Mouse (Mus musculus) midbrain, embryonic 10.5 days (tissue): Measurements from ENCODE around the gene Gm21903. TPM values are rescaled to one million over a fixed set of nuclear protein-coding genes. Genes with fewer than 3 reads are reported as not detected.
"Not testable (repeated sequence)": the region's sequence is repeated elsewhere in the genome, so short reads cannot be mapped to it uniquely, and the experiment has no call there.

Experiments used
- DNase-seq: peaks from one replicate; pipeline ENCODE4 v3.0.0-alpha.2; 2017; ENCODE audit warnings: low spot score
- H3K27ac ChIP-seq: fragments of 300-500 bp; sonication (generic); replicated peaks from 2 replicates; pipeline ENCODE4 v1.5.1; 2016; ENCODE audit warnings: mild to moderate bottlenecking
- H3K27me3 ChIP-seq: fragments of 300-500 bp; sonication (generic); 2 replicates; pipeline ENCODE4 v1.6.1; 2016; ENCODE audit warnings: low read depth, mild to moderate bottlenecking; ENCODE audit not compliant: poor library complexity, severe bottlenecking
- H3K36me3 ChIP-seq: fragments of 300-500 bp; sonication (generic); 2 replicates; pipeline ENCODE4 v1.6.1; 2016; ENCODE audit warnings: mild to moderate bottlenecking, moderate library complexity
- H3K4me1 ChIP-seq: fragments of 300-500 bp; sonication (generic); 2 replicates; pipeline ENCODE4 v1.6.1; 2016
- H3K4me3 ChIP-seq: fragments of 300-500 bp; sonication (generic); 2 replicates; pipeline ENCODE4 v1.5.1; 2016; ENCODE audit warnings: mild to moderate bottlenecking, moderate library complexity
- H3K9me3 ChIP-seq: fragments of 300-500 bp; sonication (generic); replicated peaks from 2 replicates; pipeline ENCODE4 v1.6.1; 2016; ENCODE audit warnings: mild to moderate bottlenecking
- WGBS: fragments of 180-500 bp; shearing (Covaris S2); methylation state at CpG from one replicate; pipeline ENCODE4 v1.1.7; 2016; 5-methylcytosine and 5-hydroxymethylcytosine counted together
- polyA plus RNA-seq: library from polyadenylated mRNA; unstranded; fragments of >200 nt; fragmentation: Nextera tagmentation; extraction: Ambion mirVana; gene quantifications from 2 replicates; pipeline ENCODE4 v1.2.1, GENCODE M21; 2016

Gm21903 gene
- polyA plus RNA-seq: not detected in 2 replicates

GRCm38 (mm10) chr17:39043241-39043640 lies at the start of gene Gm21903:
Gene Gm21903, minus strand, starts transcription at chr17:39043341.
- Histone ChIP-seq H3K36me3 (no peaks in the 10 kb centered on the region), H3K4me1 (no peaks in the 10 kb centered on the region), H3K4me3 (no peak within 1 kb of the TSS), H3K27me3 (no peaks in the 10 kb centered on the region), H3K27ac (no peak within 1 kb of the TSS), H3K9me3 (peaks cover 6% of the 10 kb centered on the region; the same call in 1 of the 2 replicates)
- DNase-seq: no peak

- H3K9me3 ChIP-seq: peaks cover 16% of the 10 kb centered on the region
- H3K27me3 ChIP-seq: no peaks in the 10 kb centered on the region
- no peak within 1 kb of the TSS for H3K4me3 ChIP-seq
- no peaks in the 10 kb centered on the region for H3K4me1 ChIP-seq
- no peaks in the 10 kb centered on the region for H3K36me3 ChIP-seq
- no peak within 1 kb of the TSS for H3K27ac ChIP-seq
- DNase-seq: no peak
- 65% methylated on average over 1 of the region's 1 CpGs for WGBS
Measured at GRCm38 (mm10) chr17:39076937-39077336, 33.8 kb upstream of the Gm21903 start, which contains the start of gene Esp23. Gene Esp23, minus strand, starts transcription at chr17:39077037.

GRCm38 (mm10) chr17:39063641-39064040 lies 20.5 kb upstream of the Gm21903 start:
- DNase-seq: no peak
- H3K9me3 ChIP-seq: peaks cover 27% of the 10 kb centered on the region
- no peaks in the 10 kb centered on the region for H3K27me3 ChIP-seq
- H3K4me3 ChIP-seq: no peak overlapping the region
- no peak overlapping the region for H3K27ac ChIP-seq
- H3K4me1 ChIP-seq: no peaks in the 10 kb centered on the region
- no peaks in the 10 kb centered on the region for H3K36me3 ChIP-seq

- H3K4me1 ChIP-seq, H3K27ac ChIP-seq, DNase-seq, H3K27me3 ChIP-seq, H3K4me3 ChIP-seq, H3K36me3 ChIP-seq, H3K9me3 ChIP-seq: not testable (repeated sequence)
- WGBS: 86% methylated on average over 3 of the region's 3 CpGs
Measured at GRCm38 (mm10) chr17:39036395-39036794, 6.7 kb downstream of the Gm21903 start, which contains the start of gene Esp24. Gene Esp24, plus strand, starts transcription at chr17:39036695.

GRCm38 (mm10) chr17:39017184-39017583 lies 26.0 kb downstream of the Gm21903 start:
- 0 out of 2 replicates have a peak, but pooled peaks cover 6% of the 10 kb centered on the region for H3K4me1 ChIP-seq
- H3K27me3 ChIP-seq: no peaks in the 10 kb centered on the region
- H3K9me3 ChIP-seq: 0 out of 2 replicates have a peak, but pooled peaks cover 6% of the 10 kb centered on the region
- H3K27ac ChIP-seq: no peak overlapping the region
- 44% methylated on average over 14 of the region's 14 CpGs for WGBS
- no peak for DNase-seq
- H3K4me3 ChIP-seq: no peak overlapping the region
- H3K36me3 ChIP-seq: no peaks in the 10 kb centered on the region

- H3K9me3 ChIP-seq: peaks cover 14% of the 10 kb centered on the region; the same call in 1 of the 2 replicates
- H3K4me3 ChIP-seq: peak overlapping the region; percentile 46
- no peak overlapping the region for H3K27ac ChIP-seq
- H3K27me3 ChIP-seq: no peaks in the 10 kb centered on the region
- H3K4me1 ChIP-seq: peaks cover 6% of the 10 kb centered on the region
- DNase-seq: peak; percentile 20
- no peaks in the 10 kb centered on the region for H3K36me3 ChIP-seq
- 37% methylated on average over 30 of the region's 30 CpGs for WGBS
Measured at GRCm38 (mm10) chr17:39010675-39011638, 32.2 kb downstream of the Gm21903 start.

GRCm38 (mm10) chr17:39009846-39010245 lies 33.3 kb downstream of the Gm21903 start:
- peaks cover 6% of the 10 kb centered on the region for H3K4me1 ChIP-seq
- 95% methylated on average over 1 of the region's 1 CpGs for WGBS
- H3K36me3 ChIP-seq: no peaks in the 10 kb centered on the region
- H3K27ac ChIP-seq: no peak overlapping the region
- no peak overlapping the region for H3K4me3 ChIP-seq
- peaks cover 8% of the 10 kb centered on the region; the same call in 1 of the 2 replicates for H3K9me3 ChIP-seq
- H3K27me3 ChIP-seq: no peaks in the 10 kb centered on the region
- no peak for DNase-seq

Other genes starting within 250 kb of the Gm21903 start
- gene Esp24, start 6.6 kb downstream of the Gm21903 start, polyA plus RNA-seq: not detected in 2 replicates
- gene Esp23, start 33.7 kb upstream of the Gm21903 start, polyA plus RNA-seq: not detected in 2 replicates
- not detected in 2 replicates for gene Esp22, start 52.0 kb upstream of the Gm21903 start, polyA plus RNA-seq